Mouse (Mus musculus): Measurements from ENCODE around the gene Gm38431. TPM values are rescaled to one million over a fixed set of nuclear protein-coding genes. Genes with fewer than 3 reads are reported as not detected.

The Gm38431 gene
- polyA plus RNA-seq, 2 experiments, result 0.91 to 2.4 TPM

DNA sequence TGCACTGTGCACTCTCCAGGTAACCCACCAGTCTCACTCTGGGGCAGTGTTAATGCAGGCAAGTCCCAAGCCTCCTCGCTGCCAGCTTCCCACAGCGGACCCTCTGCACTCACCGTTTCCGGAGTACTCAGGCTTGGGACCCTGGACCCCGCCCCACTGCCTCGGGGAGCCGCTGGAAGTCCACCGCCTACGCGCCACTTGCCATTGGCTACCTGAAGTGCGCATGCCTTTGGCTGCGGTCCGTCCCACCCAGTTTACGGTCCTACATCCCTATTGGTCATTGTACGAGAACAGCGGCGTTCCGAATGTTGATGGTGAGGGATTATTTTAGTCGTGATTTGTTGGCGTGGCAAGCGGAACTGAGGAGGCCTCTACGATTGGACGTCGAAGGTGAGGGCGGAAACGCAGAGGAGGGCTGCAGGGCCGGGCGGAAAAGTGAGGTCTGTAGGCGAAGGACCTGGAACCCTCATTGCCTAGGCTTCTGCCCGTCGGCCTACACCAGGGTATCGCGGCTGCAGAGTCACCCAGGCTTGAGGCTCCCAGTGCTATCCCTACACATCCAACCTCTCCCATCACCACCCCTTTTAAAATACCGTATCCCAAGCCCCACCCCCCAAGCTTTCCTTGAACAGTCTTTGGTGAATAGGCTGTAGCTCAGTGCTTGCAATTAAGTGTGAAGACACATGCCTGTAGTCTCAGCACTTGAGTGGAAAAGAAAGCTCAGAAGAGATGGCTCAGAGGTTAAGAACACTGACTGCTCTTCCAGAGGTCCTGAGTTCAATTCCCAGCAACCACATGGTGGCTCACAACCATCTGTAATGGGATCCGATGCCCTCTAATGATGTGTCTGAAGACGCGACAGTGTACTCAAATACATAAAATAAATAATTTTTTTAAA, 39.5 kb upstream of the Gm38431 start, which contains the start of gene Tyk2:
TSS of gene Tyk2 (minus strand) at position 185 of the 898 bp plus-strand sequence.
- Histone ChIP-seq H3K4me2 (ENCODE audit: low read depth) (peak within 1 kb of the TSS; percentile 77), H3K9ac (replicated peaks) (peak within 1 kb of the TSS; percentile 53), H3K4me1 (replicated peaks; ENCODE audit: control insufficient read depth in 2 of 2, insufficient read depth in 2 of 2, low read length in 1 of 2) (peaks cover 3 to 11% of the 10 kb centered on the region in 2 experiments; a peak in 2 of 4 replicates), H3K4me3 (ENCODE audit: insufficient read depth in 1 of 2, low read depth in 2 of 2, low read length in 2 of 2) (peak within 1 kb of the TSS; percentile 60 to 76), H3K27me3 (ENCODE audit: control insufficient read depth, insufficient read depth, low read length) (no peaks in the 10 kb centered on the region), H3K36me3 (replicated peaks; ENCODE audit: control insufficient read depth, insufficient read depth, low read depth) (no peaks in the 10 kb centered on the region; the same call in 1 of the 2 replicates), H3K9me3 (ENCODE audit: control insufficient read depth, low read length) (no peaks in the 10 kb centered on the region), H3K27ac (no peak within 1 kb of the TSS)
- TF ChIP-seq CTCF (IDR thresholded peaks at IDR 0.05; ENCODE audit: low read depth), result 0 out of 2 replicates have a peak, but pooled peaks have one; percentile 10
- no peak for TF ChIP-seq EP300 (IDR thresholded peaks at IDR 0.05; ENCODE audit: low read depth)
- WGBS (ENCODE audit: insufficient replicate concordance), result 5% methylated on average over 37 of the region's 37 CpGs
- DNase-seq (ENCODE audit: low read depth in 3 of 3, low spot score in 3 of 3), result peak; percentile 86 to 89 (median 88)
- ATAC-seq (ENCODE audit: insufficient read depth), result peak; percentile 92

DNA sequence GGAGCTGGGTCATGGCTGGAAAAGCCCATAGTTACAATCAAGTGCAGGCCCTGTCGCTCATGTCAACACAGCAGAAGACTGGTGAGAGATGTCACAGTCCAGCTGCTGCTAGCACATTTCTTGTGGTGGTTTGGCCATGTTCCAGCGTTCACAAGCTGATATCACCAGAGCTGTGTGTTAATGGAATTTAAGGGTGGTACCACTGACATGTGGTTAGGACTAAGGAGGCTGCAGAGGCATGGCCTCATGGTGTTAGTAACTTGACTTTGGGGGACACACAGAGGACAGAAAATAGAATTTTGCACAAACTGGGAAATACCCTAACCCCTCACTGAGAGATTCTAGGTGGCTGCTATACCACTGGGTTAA, 34.4 kb upstream of the Gm38431 start:
- WGBS (ENCODE audit: insufficient replicate concordance), result 39% methylated on average over 2 of the region's 2 CpGs
- H3K4me2 ChIP-seq (ENCODE audit: low read depth), result no peak overlapping the region
- peaks cover 0 to 4% of the 10 kb centered on the region in 2 experiments; a peak in 2 of 4 replicates for H3K4me1 ChIP-seq (replicated peaks; ENCODE audit: control insufficient read depth in 2 of 2, insufficient read depth in 2 of 2, low read length in 1 of 2)
- ATAC-seq (ENCODE audit: insufficient read depth) (no peak), DNase-seq (ENCODE audit: low read depth in 3 of 3, low spot score in 3 of 3) (no peak)
- TF ChIP-seq EP300 (IDR thresholded peaks at IDR 0.05; ENCODE audit: low read depth) (no peak), CTCF (IDR thresholded peaks at IDR 0.05; ENCODE audit: low read depth) (no peak)
- no peak overlapping the region for H3K4me3 ChIP-seq (ENCODE audit: insufficient read depth in 1 of 2, low read depth in 2 of 2, low read length in 2 of 2)
- no peaks in the 10 kb centered on the region for H3K9me3 ChIP-seq (ENCODE audit: control insufficient read depth, low read length)
- no peak overlapping the region for H3K9ac ChIP-seq (replicated peaks)
- no peaks in the 10 kb centered on the region; the same call in 1 of the 2 replicates for H3K36me3 ChIP-seq (replicated peaks; ENCODE audit: control insufficient read depth, insufficient read depth, low read depth)
- no peak overlapping the region for H3K27ac ChIP-seq
- no peaks in the 10 kb centered on the region for H3K27me3 ChIP-seq (ENCODE audit: control insufficient read depth, insufficient read depth, low read length)

DNA sequence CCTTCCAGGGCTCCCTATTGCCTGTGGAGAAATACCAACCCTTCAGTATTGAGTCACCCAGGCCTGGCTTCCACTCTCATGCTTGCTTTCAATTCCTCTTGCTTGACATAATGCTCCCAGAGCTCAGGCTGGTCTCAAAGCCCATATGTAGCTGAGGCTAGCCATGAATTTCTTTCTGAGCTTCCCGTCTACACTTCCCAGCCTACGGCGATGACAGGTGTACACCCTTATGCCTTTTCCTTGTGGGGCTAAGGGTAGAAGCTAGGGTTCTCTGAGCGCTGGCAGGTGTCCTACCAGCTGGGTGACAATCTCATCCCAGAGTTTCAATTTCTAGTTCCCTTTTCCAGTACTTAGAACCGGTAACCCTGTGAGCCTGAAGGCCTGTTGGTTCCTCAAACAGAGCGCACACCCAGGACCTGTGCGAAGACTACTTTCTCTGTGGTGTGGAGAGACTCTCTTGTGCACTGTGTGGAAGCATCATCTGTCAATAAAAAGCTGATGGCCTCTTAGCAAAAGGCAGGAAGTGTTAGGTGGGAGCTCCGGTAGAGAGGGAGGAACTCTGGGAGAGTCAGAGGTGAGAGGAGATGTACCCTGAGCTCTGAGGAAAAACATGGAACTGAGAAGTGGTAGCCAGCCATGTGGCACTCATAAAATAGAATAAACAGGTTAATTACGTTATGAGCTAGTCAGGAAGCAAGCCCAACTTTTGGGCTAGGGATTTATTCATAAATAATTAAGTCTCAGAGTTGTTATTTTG, 33.9 kb upstream of the Gm38431 start:
- no peaks in the 10 kb centered on the region; the same call in 1 of the 2 replicates for H3K36me3 ChIP-seq (replicated peaks; ENCODE audit: control insufficient read depth, insufficient read depth, low read depth)

DNA sequence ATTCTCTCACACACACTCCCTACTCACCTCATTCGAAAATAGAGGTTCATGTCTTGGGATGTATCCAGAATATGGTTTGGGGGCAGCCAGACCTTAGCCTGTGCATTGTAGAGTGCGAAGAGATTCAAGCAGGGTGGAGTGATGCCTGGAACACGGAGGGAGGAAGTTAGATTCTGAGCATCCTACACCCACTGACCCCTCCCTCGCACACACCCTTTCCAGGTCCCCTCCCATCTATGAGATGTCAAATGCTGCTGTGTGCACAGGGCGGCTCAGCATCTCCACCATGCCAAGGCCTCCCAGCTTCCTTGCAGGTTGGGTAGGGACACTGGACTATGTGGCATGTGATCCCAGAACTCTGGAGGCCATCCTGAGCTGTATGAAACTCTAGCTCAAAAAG, 33.0 kb upstream of the Gm38431 start:
- TF ChIP-seq CTCF (IDR thresholded peaks at IDR 0.05; ENCODE audit: low read depth), result no peak
- TF ChIP-seq EP300 (IDR thresholded peaks at IDR 0.05; ENCODE audit: low read depth), result no peak
- 62% methylated on average over 5 of the region's 5 CpGs for WGBS (ENCODE audit: insufficient replicate concordance)
- Histone ChIP-seq H3K9me3 (ENCODE audit: control insufficient read depth, low read length) (no peaks in the 10 kb centered on the region), H3K4me1 (replicated peaks; ENCODE audit: control insufficient read depth in 2 of 2, insufficient read depth in 2 of 2, low read length in 1 of 2) (no peaks in the 10 kb centered on the region), H3K4me2 (ENCODE audit: low read depth) (no peak overlapping the region), H3K27me3 (ENCODE audit: control insufficient read depth, insufficient read depth, low read length) (no peaks in the 10 kb centered on the region), H3K27ac (no peak overlapping the region), H3K9ac (replicated peaks) (no peak overlapping the region), H3K36me3 (replicated peaks; ENCODE audit: control insufficient read depth, insufficient read depth, low read depth) (no peaks in the 10 kb centered on the region; the same call in 1 of the 2 replicates), H3K4me3 (ENCODE audit: insufficient read depth in 1 of 2, low read depth in 2 of 2, low read length in 2 of 2) (no peak overlapping the region)
- DNase-seq (ENCODE audit: low read depth in 3 of 3, low spot score in 3 of 3), result no peak
- ATAC-seq (ENCODE audit: insufficient read depth), result no peak

More for the DNA sequence above, 33.9 kb upstream of the Gm38431 start:
- Histone ChIP-seq H3K9ac (replicated peaks) (no peak overlapping the region), H3K9me3 (ENCODE audit: control insufficient read depth, low read length) (no peaks in the 10 kb centered on the region), H3K4me2 (ENCODE audit: low read depth) (no peak overlapping the region), H3K27ac (no peak overlapping the region), H3K27me3 (ENCODE audit: control insufficient read depth, insufficient read depth, low read length) (no peaks in the 10 kb centered on the region), H3K4me1 (replicated peaks; ENCODE audit: control insufficient read depth in 2 of 2, insufficient read depth in 2 of 2, low read length in 1 of 2) (peaks cover 0 to 4% of the 10 kb centered on the region in 2 experiments; a peak in 2 of 4 replicates), H3K4me3 (ENCODE audit: insufficient read depth in 1 of 2, low read depth in 2 of 2, low read length in 2 of 2) (no peak overlapping the region)
- no peak for TF ChIP-seq EP300 (IDR thresholded peaks at IDR 0.05; ENCODE audit: low read depth)
- no peak for TF ChIP-seq CTCF (IDR thresholded peaks at IDR 0.05; ENCODE audit: low read depth)
- WGBS (ENCODE audit: insufficient replicate concordance), result 69% methylated on average over 9 of the region's 9 CpGs
- DNase-seq (ENCODE audit: low read depth in 3 of 3, low spot score in 3 of 3) (no peak), ATAC-seq (ENCODE audit: insufficient read depth) (no peak)
